Mouse (Mus musculus) liver, adult (tissue): ENCODE results near the gene Filip1l.

ENCODE experiments used
- GATA4 ChIP-seq: IDR thresholded peaks from 2 replicates; pipeline ENCODE4 v1.6.1; 2014; ENCODE audit warnings: mild to moderate bottlenecking, low read length; ENCODE audit not compliant: insufficient replicate concordance

The Filip1l gene

GRCm38 (mm10) chr16:57339765-57340612 is 12.9 kb upstream of the Filip1l start:
- no peak for TF ChIP-seq GATA4

- no peak for TF ChIP-seq GATA4
Measured at GRCm38 (mm10) chr16:57340613-57340898, 12.3 kb upstream of the Filip1l start.

- TF ChIP-seq GATA4, result no peak
Measured at GRCm38 (mm10) chr16:57346258-57346657, 6.6 kb upstream of the Filip1l start.

- TF ChIP-seq GATA4, result no peak
Measured at GRCm38 (mm10) chr16:57349039-57349438, 3.9 kb upstream of the Filip1l start.

- no peak for TF ChIP-seq GATA4
Measured at GRCm38 (mm10) chr16:57349689-57350088, 3.2 kb upstream of the Filip1l start.

- TF ChIP-seq GATA4, result no peak
Measured at GRCm38 (mm10) chr16:57353166-57353721, 351 bp downstream of the Filip1l start.

- TF ChIP-seq GATA4, result no peak
Measured at GRCm38 (mm10) chr16:57353932-57354331, 1.0 kb downstream of the Filip1l start.

GRCm38 (mm10) chr16:57356454-57356853 is 3.6 kb downstream of the Filip1l start:
- no peak for TF ChIP-seq GATA4

GRCm38 (mm10) chr16:57357011-57357410 is 4.1 kb downstream of the Filip1l start:
- TF ChIP-seq GATA4, result no peak

- no peak for TF ChIP-seq GATA4
Measured at GRCm38 (mm10) chr16:57359251-57359650, 6.4 kb downstream of the Filip1l start.

- TF ChIP-seq GATA4, result no peak
Measured at GRCm38 (mm10) chr16:57360785-57361184, 7.9 kb downstream of the Filip1l start.

GRCm38 (mm10) chr16:57362679-57363401 is 9.9 kb downstream of the Filip1l start:
- TF ChIP-seq GATA4, result no peak

GRCm38 (mm10) chr16:57364498-57364897 is 11.6 kb downstream of the Filip1l start:
- no peak for TF ChIP-seq GATA4

GRCm38 (mm10) chr16:57366141-57366540 is 13.2 kb downstream of the Filip1l start:
- no peak for TF ChIP-seq GATA4

GRCm38 (mm10) chr16:57366941-57367694 is 14.2 kb downstream of the Filip1l start:
- TF ChIP-seq GATA4, result no peak

- TF ChIP-seq GATA4, result no peak
Measured at GRCm38 (mm10) chr16:57369846-57370496, 17.1 kb downstream of the Filip1l start.

GRCm38 (mm10) chr16:57372156-57372555 is 19.3 kb downstream of the Filip1l start:
- TF ChIP-seq GATA4, result no peak
